Mouse (Mus musculus) heart, adult 2 months (tissue): ENCODE measurements around the gene Slc25a28. TPM values are rescaled to one million over a fixed set of nuclear protein-coding genes. Genes with fewer than 3 reads are reported as not detected.

Experiments
- DNase-seq, 2 experiments: peaks; one replicate each; pipeline ENCODE4 v3.0.0; 2021
- H3K27ac ChIP-seq: fragments of 200-600 bp; 2 replicates; pipeline ENCODE4 v1.8.1; 2022
- H3K27me3 ChIP-seq: fragments of 200-500 bp; 2 replicates; pipeline ENCODE4 v1.6.1; 2012; ENCODE audit warnings: mild to moderate bottlenecking, low read length, inconsistent platforms, mixed read lengths; ENCODE audit not compliant: control insufficient read depth, insufficient read depth
- H3K36me3 ChIP-seq: fragments of 200-500 bp; 2 replicates; pipeline ENCODE4 v1.6.1; 2012; ENCODE audit warnings: low read length, inconsistent platforms; ENCODE audit not compliant: control insufficient read depth, insufficient read depth
- H3K4me1 ChIP-seq: fragments of 200-500 bp; 2 replicates; pipeline ENCODE4 v1.6.1; 2011; ENCODE audit warnings: low read length; ENCODE audit not compliant: control insufficient read depth, insufficient read depth
- H3K4me3 ChIP-seq: fragments of 200-600 bp; 2 replicates; pipeline ENCODE4 v1.8.1; 2022
- H3K79me2 ChIP-seq: fragments of 200-500 bp; replicated peaks from 2 replicates; pipeline ENCODE4 v1.6.1; 2012; ENCODE audit warnings: mild to moderate bottlenecking, inconsistent platforms, low read length, moderate library complexity, mixed read lengths; ENCODE audit not compliant: control insufficient read depth, insufficient read depth
- H3K9ac ChIP-seq: fragments of 200-500 bp; 2 replicates; pipeline ENCODE4 v1.6.1; 2012; ENCODE audit warnings: low read depth, mild to moderate bottlenecking, control low read depth, inconsistent platforms, low read length, mixed read lengths
- CTCF ChIP-seq: fragments of 200-600 bp; IDR thresholded peaks from 2 replicates; pipeline ENCODE4 v1.8.1; 2022; ENCODE audit warnings: antibody characterized with exemption, mild to moderate bottlenecking, moderate library complexity
- EP300 ChIP-seq: fragments of 200-500 bp; IDR thresholded peaks from 2 replicates; pipeline ENCODE4 v1.6.1; 2011; ENCODE audit warnings: low read depth, low read length, control low read depth; ENCODE audit not compliant: insufficient read depth
- POLR2A ChIP-seq: fragments of 200-500 bp; IDR thresholded peaks from 2 replicates; pipeline ENCODE4 v1.6.1; 2011; ENCODE audit warnings: mild to moderate bottlenecking, low read depth, low read length, control low read depth; ENCODE audit not compliant: insufficient read depth
- WGBS: fragments of 180-500 bp; shearing (Covaris S2); methylation state at CpG from one replicate; pipeline ENCODE4 v1.1.7; 2018; 5-methylcytosine and 5-hydroxymethylcytosine counted together
- intact Hi-C: fragments of 180-260 bp; cut with DNase I; formaldehyde crosslinking; loops from one replicate; pipeline ENCODE4 v1.15.1; 2025
- long read RNA-seq: library from polyadenylated mRNA; stranded (forward); transcript quantifications from one replicate; pipeline ENCODE4 v2.0.0, GENCODE M21; 2021
- polyA plus RNA-seq: library from polyadenylated mRNA; depleted of rRNA; stranded (reverse); fragments of >200 nt; gene quantifications from 2 replicates; pipeline ENCODE4 v1.2.3, GENCODE M21; 2012; rRNA removed
- total RNA-seq, 2 experiments: library from RNA; stranded (reverse); gene quantifications; 2 replicates each; pipeline ENCODE4 v1.2.3; 2021

Slc25a28 gene
- total RNA-seq (10 to 100 TPM; 23.3 to 31.7 TPM), polyA plus RNA-seq (48.3 and 50.0 TPM in 2 replicates)
- long read RNA-seq, transcript Slc25a28-201 (4 exons, 1,535 nt): major isoform, 23 of 33 reads
- long read RNA-seq, partial matches to known transcripts: 0 of 33 reads
- long read RNA-seq, other reads (novel, unspliced or antisense): 7 of 33 reads

DNA sequence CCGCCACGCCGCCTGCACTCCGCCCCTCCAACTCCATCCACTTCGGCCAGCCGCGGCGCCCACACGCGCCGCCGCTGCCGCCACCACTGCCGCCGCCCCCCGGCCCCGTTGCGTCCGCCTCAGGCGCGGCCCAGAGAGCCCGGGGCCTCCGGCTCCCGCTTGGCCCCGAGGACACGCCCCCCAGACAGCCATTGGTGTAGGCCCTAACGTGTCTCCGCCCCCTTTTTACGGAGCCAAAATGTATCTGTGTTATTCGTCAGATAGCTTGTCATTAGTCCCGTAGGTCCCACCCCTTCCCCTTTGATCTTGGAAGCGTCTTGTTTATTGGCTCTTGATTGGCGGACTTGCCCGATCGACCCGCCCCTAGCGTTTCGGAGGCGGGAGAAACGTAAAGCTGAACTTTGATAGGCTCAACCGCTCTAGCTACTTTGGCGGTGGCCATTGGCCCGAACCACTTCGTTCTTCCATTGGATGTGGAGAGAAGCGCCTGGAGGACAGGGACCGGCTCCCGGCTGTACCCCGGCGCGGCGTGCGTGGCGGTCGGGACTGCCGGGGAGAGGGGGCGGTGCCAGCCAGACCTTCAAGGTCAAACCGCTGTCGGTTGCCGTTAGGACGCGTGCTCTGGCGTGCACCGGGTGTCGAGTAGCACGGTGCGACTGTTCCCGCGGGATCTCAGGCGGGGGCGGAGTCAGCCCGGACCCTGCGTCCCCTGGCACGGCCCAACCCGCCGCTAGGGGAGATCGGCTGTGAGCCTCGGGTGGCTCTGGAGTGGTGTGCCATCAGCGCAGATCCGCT, at the start of gene Slc25a28:
Slc25a28 (minus strand) TSS at position 152 of the 795 bp plus-strand sequence.
- intact Hi-C loops: loop anchor here (1.0 to 5.0 kb wide), 2 partner anchors 13 to 77 kb away; partner anchors contain the start of genes Cox15 and Cutc
- DNase-seq: peak; percentile 96 to 99
- peak within 1 kb of the TSS; percentile 99 for H3K4me3 ChIP-seq
- peaks cover 6% of the 10 kb centered on the region for H3K4me1 ChIP-seq
- peak; percentile 77 for TF ChIP-seq POLR2A
- TF ChIP-seq CTCF: peak; percentile 91
- TF ChIP-seq EP300: 0 out of 2 replicates have a peak, but pooled peaks have one; percentile 6
- H3K36me3 ChIP-seq: no peaks in the 10 kb centered on the region; the same call in 1 of the 2 replicates
- WGBS: under 1% methylated on average over 78 of the region's 79 CpGs
- no peaks in the 10 kb centered on the region for H3K27me3 ChIP-seq
- peak within 1 kb of the TSS; percentile 94 for H3K9ac ChIP-seq
- peak within 1 kb of the TSS; percentile 97 for H3K27ac ChIP-seq
- H3K79me2 ChIP-seq: peaks cover 5% of the 10 kb centered on the region

DNA sequence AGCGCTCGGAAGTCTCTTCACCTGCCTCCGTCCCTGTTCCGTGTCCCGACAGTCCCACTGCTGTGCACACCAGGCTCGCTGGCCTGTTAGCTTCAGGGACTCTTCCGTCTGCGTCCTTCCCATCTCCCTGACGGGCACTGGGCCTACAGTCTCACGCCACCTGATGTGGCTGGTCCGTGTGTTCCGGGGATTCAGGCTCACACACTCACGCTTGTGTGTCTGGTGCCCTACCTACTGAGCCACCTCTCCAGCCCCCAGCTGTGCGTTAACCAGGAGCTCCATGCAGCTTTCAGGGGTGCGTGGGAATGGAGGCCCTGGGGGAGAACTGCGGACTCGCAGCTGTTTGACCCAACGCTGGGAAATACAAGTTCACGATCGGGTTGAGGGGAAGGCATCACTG, 49.5 kb upstream of the Slc25a28 start:
- no peak overlapping the region for H3K4me3 ChIP-seq
- no peaks in the 10 kb centered on the region for H3K27me3 ChIP-seq
- no peak for DNase-seq
- no peak overlapping the region for H3K9ac ChIP-seq
- no peaks in the 10 kb centered on the region for H3K36me3 ChIP-seq
- no peak for TF ChIP-seq CTCF
- TF ChIP-seq EP300: no peak
- no peak for TF ChIP-seq POLR2A
- H3K4me1 ChIP-seq: no peaks in the 10 kb centered on the region
- intact Hi-C loops: no loop called here
- 96% methylated on average over 20 of the region's 20 CpGs for WGBS
- H3K79me2 ChIP-seq: no peaks in the 10 kb centered on the region
- no peak overlapping the region for H3K27ac ChIP-seq

- Histone ChIP-seq H3K79me2 (no peaks in the 10 kb centered on the region), H3K27me3 (no peaks in the 10 kb centered on the region), H3K27ac (no peak overlapping the region), H3K4me1 (no peaks in the 10 kb centered on the region), H3K4me3 (no peak overlapping the region), H3K9ac (no peak overlapping the region), H3K36me3 (no peaks in the 10 kb centered on the region)
- DNase-seq: no peak
- 80% methylated on average over 10 of the region's 10 CpGs for WGBS
- intact Hi-C loops: no loop called here
- no peak for TF ChIP-seq EP300
- TF ChIP-seq CTCF: no peak
- TF ChIP-seq POLR2A: no peak
Measured at GRCm38 (mm10) chr19:43723501-43723900, 48.8 kb upstream of the Slc25a28 start.

DNA sequence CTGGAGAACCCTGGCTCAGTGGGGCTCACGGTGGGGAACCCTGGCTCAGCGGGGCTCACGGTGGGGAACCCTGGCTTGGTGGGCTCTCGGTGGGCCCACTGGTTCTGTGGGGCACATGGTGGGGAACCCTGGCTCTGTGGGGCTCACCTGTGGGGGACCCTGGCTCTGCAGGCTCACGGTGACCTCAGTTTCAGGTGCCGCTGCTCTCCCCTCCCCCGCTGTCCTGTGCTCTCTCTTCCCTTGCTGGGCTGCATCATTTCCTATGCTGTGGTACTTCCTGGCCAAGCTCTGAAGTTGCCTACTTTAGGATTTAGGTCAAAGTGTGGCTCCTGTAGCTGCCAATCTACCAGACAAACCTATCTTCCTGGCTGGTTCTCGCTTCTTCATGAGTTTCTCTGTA, 48.2 kb upstream of the Slc25a28 start:
- Histone ChIP-seq H3K27ac (no peak overlapping the region), H3K4me3 (no peak overlapping the region), H3K36me3 (no peaks in the 10 kb centered on the region), H3K79me2 (no peaks in the 10 kb centered on the region), H3K9ac (no peak overlapping the region), H3K4me1 (no peaks in the 10 kb centered on the region), H3K27me3 (no peaks in the 10 kb centered on the region)
- no peak for DNase-seq
- WGBS: 77% methylated on average over 8 of the region's 8 CpGs
- intact Hi-C loops: no loop called here
- TF ChIP-seq CTCF (no peak), POLR2A (no peak), EP300 (no peak)

DNA sequence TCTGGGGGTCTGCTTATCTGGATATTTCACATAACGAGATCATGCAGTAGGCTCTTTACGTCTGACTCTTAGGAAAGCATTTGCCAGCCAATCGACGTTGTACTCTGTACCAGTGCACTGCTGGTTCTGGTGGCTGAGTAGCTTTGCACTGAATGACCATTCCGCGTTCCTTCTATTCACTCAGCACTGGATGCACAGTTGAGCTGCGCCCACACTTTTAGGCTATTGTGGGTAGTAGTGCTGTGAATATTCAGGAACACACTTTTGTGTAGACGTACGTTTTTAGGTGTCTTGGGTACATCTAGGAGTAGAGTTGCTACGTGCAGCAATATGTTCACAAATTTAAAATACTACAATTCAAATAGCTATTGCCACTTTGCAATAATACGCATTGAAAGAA, 45.4 kb upstream of the Slc25a28 start:
- no peak overlapping the region for H3K27ac ChIP-seq
- H3K79me2 ChIP-seq: no peaks in the 10 kb centered on the region
- H3K4me1 ChIP-seq: no peaks in the 10 kb centered on the region
- H3K36me3 ChIP-seq: no peaks in the 10 kb centered on the region
- no peak for DNase-seq
- H3K9ac ChIP-seq: no peak overlapping the region
- no peaks in the 10 kb centered on the region for H3K27me3 ChIP-seq
- 91% methylated on average over 11 of the region's 11 CpGs for WGBS
- TF ChIP-seq POLR2A (no peak), EP300 (no peak), CTCF (no peak)
- intact Hi-C loops: no loop called here
- H3K4me3 ChIP-seq: no peak overlapping the region

- TF ChIP-seq EP300 (no peak), POLR2A (no peak), CTCF (no peak)
- no peak overlapping the region for H3K9ac ChIP-seq
- intact Hi-C loops: no loop called here
- no peak overlapping the region for H3K4me3 ChIP-seq
- H3K27me3 ChIP-seq: no peaks in the 10 kb centered on the region
- no peaks in the 10 kb centered on the region for H3K36me3 ChIP-seq
- 86% methylated on average over 5 of the region's 5 CpGs for WGBS
- no peaks in the 10 kb centered on the region for H3K79me2 ChIP-seq
- H3K27ac ChIP-seq: no peak overlapping the region
- no peak for DNase-seq
- no peaks in the 10 kb centered on the region for H3K4me1 ChIP-seq
Measured at GRCm38 (mm10) chr19:43711971-43712370, 37.3 kb upstream of the Slc25a28 start.
